Comparison of ENCODE assay signal across 27 mouse cellular contexts in genomic region chr2:4487280-4487679, GRCm38 (mm10).
DNase-seq lines count a peak whose midpoint lies in the region; ATAC-seq and TF ChIP-seq lines count a peak whose summit lies in the region.
"Had no signal": no experiment of that assay in that cellular context is flagged by ENCODE, and none has a peak within 500 bp of the region (broad histone marks: within the 10 kb centered on the region; RNA-seq: fewer than 3 reads in every experiment).

No protein-coding gene starts in this region.

- H3K36me3 ChIP-seq in forebrain, embryonic 15.5 days, result no peaks in the 10 kb centered on the region
- H3K36me3 ChIP-seq in forebrain, embryonic 11.5 days (ENCODE audit: control insufficient read depth, insufficient read depth, low read length), result no peaks in the 10 kb centered on the region
- H3K36me3 ChIP-seq in neural tube, embryonic 13.5 days, result peaks cover 9% of the 10 kb centered on the region; the same call in 1 of the 2 replicates
- peaks cover 20% of the 10 kb centered on the region; the same call in 1 of the 2 replicates for H3K36me3 ChIP-seq in forebrain, postnatal 0 days (ENCODE audit: insufficient read depth)

- H3K27me3 ChIP-seq in forebrain, embryonic 15.5 days, result no peaks in the 10 kb centered on the region
- no peaks in the 10 kb centered on the region for H3K27me3 ChIP-seq in forebrain, embryonic 11.5 days (ENCODE audit: control insufficient read depth, insufficient read depth, low read length)
- no peaks in the 10 kb centered on the region for H3K27me3 ChIP-seq in neural tube, embryonic 13.5 days
- no peaks in the 10 kb centered on the region for H3K27me3 ChIP-seq in forebrain, postnatal 0 days (ENCODE audit: insufficient read depth, low read length)
- H3K27me3 ChIP-seq: embryonic facial prominence, embryonic 13.5 days had no signal

- no peak overlapping the region for H3K4me3 ChIP-seq in forebrain, embryonic 15.5 days
- no peak overlapping the region for H3K4me3 ChIP-seq in forebrain, embryonic 11.5 days (ENCODE audit: low read depth, low read length)
- no peak overlapping the region for H3K4me3 ChIP-seq in neural tube, embryonic 13.5 days
- no peak overlapping the region for H3K4me3 ChIP-seq in forebrain, postnatal 0 days (ENCODE audit: low read depth, low read length)
- H3K4me3 ChIP-seq: embryonic facial prominence, embryonic 13.5 days; midbrain, embryonic 10.5 days; myocyte had no signal

- 59% methylated on average over 2 of the region's 2 CpGs for WGBS in forebrain, embryonic 15.5 days
- 98% methylated on average over 2 of the region's 2 CpGs for WGBS in forebrain, embryonic 11.5 days
- WGBS in neural tube, embryonic 13.5 days, result 84% methylated on average over 2 of the region's 2 CpGs
- WGBS in forebrain, postnatal 0 days, result 62% methylated on average over 2 of the region's 2 CpGs

- H3K9ac ChIP-seq in forebrain, embryonic 15.5 days (replicated peaks), result no peak overlapping the region
- H3K9ac ChIP-seq in forebrain, embryonic 11.5 days (ENCODE audit: low read length), result no peak overlapping the region
- no peak overlapping the region for H3K9ac ChIP-seq in neural tube, embryonic 13.5 days
- no peak overlapping the region for H3K9ac ChIP-seq in forebrain, postnatal 0 days
- H3K9ac ChIP-seq: embryonic facial prominence, embryonic 13.5 days; liver, embryonic 14.5 days had no signal

- no peak for TF ChIP-seq POLR2A in brain, embryonic 14.5 days (IDR thresholded peaks at IDR 0.05; ENCODE audit: borderline replicate concordance, extremely low read depth, insufficient read depth, insufficient read length, poor library complexity, severe bottlenecking)

- H3K4me1 ChIP-seq in forebrain, embryonic 15.5 days, result peaks cover 57% of the 10 kb centered on the region
- 0 out of 2 replicates have a peak, but pooled peaks cover 2% of the 10 kb centered on the region for H3K4me1 ChIP-seq in forebrain, embryonic 11.5 days (replicated peaks; ENCODE audit: control insufficient read depth, insufficient read depth, low read length)
- H3K4me1 ChIP-seq in neural tube, embryonic 13.5 days (replicated peaks), result peaks cover 69% of the 10 kb centered on the region
- peaks cover 14% of the 10 kb centered on the region; the same call in 1 of the 2 replicates for H3K4me1 ChIP-seq in forebrain, postnatal 0 days (ENCODE audit: insufficient read depth)

- H3K27ac ChIP-seq in forebrain, embryonic 15.5 days (replicated peaks), result peak overlapping the region; percentile 76
- no peak overlapping the region for H3K27ac ChIP-seq in forebrain, embryonic 11.5 days (ENCODE audit: low read depth, low read length)
- peak overlapping the region; percentile 50; the same call in 1 of the 2 replicates for H3K27ac ChIP-seq in neural tube, embryonic 13.5 days (replicated peaks)
- H3K27ac ChIP-seq in forebrain, postnatal 0 days (ENCODE audit: low read depth, low read length), result peak overlapping the region; percentile 46
- H3K27ac ChIP-seq: embryonic facial prominence, embryonic 13.5 days; kidney, postnatal 0 days; liver, embryonic 14.5 days; midbrain, embryonic 10.5 days had no signal

- H3K4me2 ChIP-seq in forebrain, embryonic 15.5 days (replicated peaks), result no peak overlapping the region
- no peak overlapping the region for H3K4me2 ChIP-seq in forebrain, embryonic 11.5 days (ENCODE audit: low read depth, low read length, severe bottlenecking)
- no peak overlapping the region for H3K4me2 ChIP-seq in neural tube, embryonic 13.5 days
- no peak overlapping the region for H3K4me2 ChIP-seq in forebrain, postnatal 0 days (ENCODE audit: low read depth)
- H3K4me2 ChIP-seq: embryonic facial prominence, embryonic 13.5 days had no signal

- TF ChIP-seq CTCF in brain, embryonic 14.5 days (IDR thresholded peaks at IDR 0.05; ENCODE audit: borderline replicate concordance, extremely low read depth, insufficient read depth, insufficient read length), result no peak
- no peak for TF ChIP-seq CTCF in forebrain, postnatal 0 days (IDR thresholded peaks at IDR 0.05; ENCODE audit: low read depth)

- no peaks in the 10 kb centered on the region for H3K9me3 ChIP-seq in forebrain, embryonic 15.5 days
- no peaks in the 10 kb centered on the region for H3K9me3 ChIP-seq in forebrain, embryonic 11.5 days (ENCODE audit: control insufficient read depth, low read length)
- H3K9me3 ChIP-seq in neural tube, embryonic 13.5 days, result no peaks in the 10 kb centered on the region
- H3K9me3 ChIP-seq in forebrain, postnatal 0 days (ENCODE audit: low read length), result no peaks in the 10 kb centered on the region
- H3K9me3 ChIP-seq: embryonic facial prominence, embryonic 13.5 days; midbrain, embryonic 10.5 days had no signal

- no peak for DNase-seq in forebrain, embryonic 11.5 days (ENCODE audit: low spot score)
- no peak for DNase-seq in neural tube, embryonic 10.5 days (ENCODE audit: extremely low spot score, low spot score)
- peak; percentile 43 for DNase-seq in brain, embryonic 14.5 days (ENCODE audit: low read depth)
- peak; percentile 36 for DNase-seq in forebrain, postnatal 0 days
- no peak for DNase-seq in left cerebral cortex, adult 8-10 months (ENCODE audit: low spot score in 2 of 2)
- no peak for DNase-seq in retina, embryonic 14.5 days (ENCODE audit: low spot score)
- DNase-seq: adrenal gland, adult 8-10 months; B cell, adult 2 months; cerebellum, adult 11 months; cerebellum, adult 9-11 months; gastrocnemius, postnatal 10 days; heart, postnatal 14 days; kidney, adult 8-10 months; kidney, postnatal 4 days; layer of hippocampus, adult 9-11 months; liver; lung, adult 2 months; lung, postnatal 14 days; thymus, postnatal 4 days had no signal

- ATAC-seq in forebrain, embryonic 15.5 days (replicated peaks), result no peak
- ATAC-seq in forebrain, embryonic 11.5 days (replicated peaks; ENCODE audit: low FRiP score), result no peak
- ATAC-seq in neural tube, embryonic 13.5 days (ENCODE audit: low read depth), result no peak
- no peak for ATAC-seq in forebrain, postnatal 0 days
- ATAC-seq: intestine, embryonic 16.5 days had no signal

Comparison
In these comparisons a context has a peak if more than half of its experiments do, and no peak if none do; other contexts are left out.
1. DNase-seq: peak in brain, embryonic 14.5 days (single experiment) and forebrain, postnatal 0 days (single experiment); none in forebrain, embryonic 11.5 days (single experiment), neural tube, embryonic 10.5 days (single experiment), left cerebral cortex, adult 8-10 months (0 of 2) and retina, embryonic 14.5 days (single experiment).